Mouse (Mus musculus): ENCODE measurements at regions not wholly inside any gene's neighbourhood (a gene's known extent, or its start where the extent isn't known, plus 50 kb on each side); places are given as distances from the start of the nearest gene placed in this dataset.

- Histone ChIP-seq H3K4me3 (ENCODE audit: low read depth, low read length) (no peak overlapping the region), H3K27ac (ENCODE audit: low read length) (no peak overlapping the region), H3K27me3 (ENCODE audit: control insufficient read depth, insufficient read depth, low read depth, low read length) (no peaks in the 10 kb centered on the region), H3K9me3 (replicated peaks; ENCODE audit: control insufficient read depth, low read length, poor library complexity, severe bottlenecking) (no peaks in the 10 kb centered on the region), H3K4me1 (ENCODE audit: control insufficient read depth, insufficient read depth, low read length) (no peaks in the 10 kb centered on the region), H3K9ac (ENCODE audit: low read depth, low read length) (no peak overlapping the region), H3K36me3 (ENCODE audit: control insufficient read depth, insufficient read depth, low read length) (no peaks in the 10 kb centered on the region), H3K4me2 (ENCODE audit: low read length) (no peak overlapping the region)
- 98% methylated on average over 1 of the region's 1 CpGs for WGBS
- ATAC-seq = no peak
Measured at GRCm38 (mm10) chr4:95284696-95285095, 232.7 kb upstream of the Jun start.

GRCm38 (mm10) chr4:95290321-95290720 lies 238.3 kb upstream of the Jun start:
- no peak overlapping the region for H3K9ac ChIP-seq (ENCODE audit: low read depth, low read length)
- H3K27ac ChIP-seq (ENCODE audit: low read length) = no peak overlapping the region
- no peaks in the 10 kb centered on the region for H3K9me3 ChIP-seq (replicated peaks; ENCODE audit: control insufficient read depth, low read length, poor library complexity, severe bottlenecking)
- no peaks in the 10 kb centered on the region for H3K4me1 ChIP-seq (ENCODE audit: control insufficient read depth, insufficient read depth, low read length)
- no peak overlapping the region for H3K4me2 ChIP-seq (ENCODE audit: low read length)
- no peaks in the 10 kb centered on the region for H3K36me3 ChIP-seq (ENCODE audit: control insufficient read depth, insufficient read depth, low read length)
- WGBS = 63% methylated on average over 4 of the region's 4 CpGs
- no peak for ATAC-seq
- no peaks in the 10 kb centered on the region for H3K27me3 ChIP-seq (ENCODE audit: control insufficient read depth, insufficient read depth, low read depth, low read length)
- H3K4me3 ChIP-seq (ENCODE audit: low read depth, low read length) = no peak overlapping the region

- no peak overlapping the region for H3K27ac ChIP-seq (ENCODE audit: low read length)
- no peak for ATAC-seq
- no peaks in the 10 kb centered on the region for H3K36me3 ChIP-seq (ENCODE audit: control insufficient read depth, insufficient read depth, low read length)
- H3K9me3 ChIP-seq (replicated peaks; ENCODE audit: control insufficient read depth, low read length, poor library complexity, severe bottlenecking) = no peaks in the 10 kb centered on the region
- H3K4me2 ChIP-seq (ENCODE audit: low read length) = no peak overlapping the region
- 49% methylated on average over 4 of the region's 4 CpGs for WGBS
- H3K4me3 ChIP-seq (ENCODE audit: low read depth, low read length) = no peak overlapping the region
- H3K4me1 ChIP-seq (ENCODE audit: control insufficient read depth, insufficient read depth, low read length) = no peaks in the 10 kb centered on the region
- no peaks in the 10 kb centered on the region for H3K27me3 ChIP-seq (ENCODE audit: control insufficient read depth, insufficient read depth, low read depth, low read length)
- H3K9ac ChIP-seq (ENCODE audit: low read depth, low read length) = no peak overlapping the region
Measured at GRCm38 (mm10) chr4:95294110-95294509, 242.1 kb upstream of the Jun start.

GRCm38 (mm10) chr4:95301907-95302306 lies 249.9 kb upstream of the Jun start:
- Histone ChIP-seq H3K9me3 (replicated peaks; ENCODE audit: control insufficient read depth, low read length, poor library complexity, severe bottlenecking) (no peaks in the 10 kb centered on the region), H3K27ac (ENCODE audit: low read length) (no peak overlapping the region), H3K27me3 (ENCODE audit: control insufficient read depth, insufficient read depth, low read depth, low read length) (no peaks in the 10 kb centered on the region), H3K4me3 (ENCODE audit: low read depth, low read length) (no peak overlapping the region), H3K4me2 (ENCODE audit: low read length) (no peak overlapping the region), H3K9ac (ENCODE audit: low read depth, low read length) (no peak overlapping the region), H3K4me1 (ENCODE audit: control insufficient read depth, insufficient read depth, low read length) (no peaks in the 10 kb centered on the region), H3K36me3 (ENCODE audit: control insufficient read depth, insufficient read depth, low read length) (no peaks in the 10 kb centered on the region)
- 100% methylated on average over 2 of the region's 2 CpGs for whole genome bisulfite sequencing
- no peak for ATAC-seq

GRCm38 (mm10) chr4:95303337-95303736 lies 251.3 kb upstream of the Jun start:
- Histone ChIP-seq H3K4me1 (ENCODE audit: control insufficient read depth, insufficient read depth, low read length) (no peaks in the 10 kb centered on the region), H3K27ac (ENCODE audit: low read length) (no peak overlapping the region), H3K27me3 (ENCODE audit: control insufficient read depth, insufficient read depth, low read depth, low read length) (no peaks in the 10 kb centered on the region), H3K9me3 (replicated peaks; ENCODE audit: control insufficient read depth, low read length, poor library complexity, severe bottlenecking) (no peaks in the 10 kb centered on the region), H3K4me2 (ENCODE audit: low read length) (no peak overlapping the region), H3K4me3 (ENCODE audit: low read depth, low read length) (no peak overlapping the region), H3K9ac (ENCODE audit: low read depth, low read length) (no peak overlapping the region), H3K36me3 (ENCODE audit: control insufficient read depth, insufficient read depth, low read length) (no peaks in the 10 kb centered on the region)
- ATAC-seq = no peak
- 14% methylated on average over 2 of the region's 2 CpGs for WGBS

GRCm38 (mm10) chr4:95304006-95304405 lies 252.0 kb upstream of the Jun start:
- no peak overlapping the region for H3K4me2 ChIP-seq (ENCODE audit: low read length)
- H3K27ac ChIP-seq (ENCODE audit: low read length) = no peak overlapping the region
- no peak for ATAC-seq
- H3K4me1 ChIP-seq (ENCODE audit: control insufficient read depth, insufficient read depth, low read length) = no peaks in the 10 kb centered on the region
- no peak overlapping the region for H3K9ac ChIP-seq (ENCODE audit: low read depth, low read length)
- 83% methylated on average over 1 of the region's 1 CpGs for WGBS
- no peaks in the 10 kb centered on the region for H3K9me3 ChIP-seq (replicated peaks; ENCODE audit: control insufficient read depth, low read length, poor library complexity, severe bottlenecking)
- no peak overlapping the region for H3K4me3 ChIP-seq (ENCODE audit: low read depth, low read length)
- H3K27me3 ChIP-seq (ENCODE audit: control insufficient read depth, insufficient read depth, low read depth, low read length) = no peaks in the 10 kb centered on the region
- no peaks in the 10 kb centered on the region for H3K36me3 ChIP-seq (ENCODE audit: control insufficient read depth, insufficient read depth, low read length)

GRCm38 (mm10) chr4:95307134-95307533 lies 250.2 kb upstream of the Fggy start:
- H3K27me3 ChIP-seq (ENCODE audit: control insufficient read depth, insufficient read depth, low read depth, low read length) = no peaks in the 10 kb centered on the region
- H3K36me3 ChIP-seq (ENCODE audit: control insufficient read depth, insufficient read depth, low read length) = no peaks in the 10 kb centered on the region
- H3K4me3 ChIP-seq (ENCODE audit: low read depth, low read length) = no peak overlapping the region
- H3K27ac ChIP-seq (ENCODE audit: low read length) = no peak overlapping the region
- no peak overlapping the region for H3K9ac ChIP-seq (ENCODE audit: low read depth, low read length)
- H3K9me3 ChIP-seq (replicated peaks; ENCODE audit: control insufficient read depth, low read length, poor library complexity, severe bottlenecking) = no peaks in the 10 kb centered on the region
- WGBS = 93% methylated on average over 2 of the region's 2 CpGs
- H3K4me1 ChIP-seq (ENCODE audit: control insufficient read depth, insufficient read depth, low read length) = no peaks in the 10 kb centered on the region
- H3K4me2 ChIP-seq (ENCODE audit: low read length) = no peak overlapping the region
- no peak for ATAC-seq

- Histone ChIP-seq H3K4me2 (ENCODE audit: low read length) (no peak overlapping the region), H3K9me3 (replicated peaks; ENCODE audit: control insufficient read depth, low read length, poor library complexity, severe bottlenecking) (no peaks in the 10 kb centered on the region), H3K4me1 (ENCODE audit: control insufficient read depth, insufficient read depth, low read length) (no peaks in the 10 kb centered on the region), H3K27me3 (ENCODE audit: control insufficient read depth, insufficient read depth, low read depth, low read length) (no peaks in the 10 kb centered on the region), H3K27ac (ENCODE audit: low read length) (no peak overlapping the region), H3K4me3 (ENCODE audit: low read depth, low read length) (no peak overlapping the region), H3K36me3 (ENCODE audit: control insufficient read depth, insufficient read depth, low read length) (no peaks in the 10 kb centered on the region), H3K9ac (ENCODE audit: low read depth, low read length) (no peak overlapping the region)
- ATAC-seq = no peak
- WGBS = 73% methylated on average over 5 of the region's 5 CpGs
Measured at GRCm38 (mm10) chr4:95308469-95308895, 248.8 kb upstream of the Fggy start.

- Histone ChIP-seq H3K9me3 (replicated peaks; ENCODE audit: control insufficient read depth, low read length, poor library complexity, severe bottlenecking) (no peaks in the 10 kb centered on the region), H3K4me1 (ENCODE audit: control insufficient read depth, insufficient read depth, low read length) (no peaks in the 10 kb centered on the region), H3K4me2 (ENCODE audit: low read length) (no peak overlapping the region), H3K4me3 (ENCODE audit: low read depth, low read length) (no peak overlapping the region), H3K9ac (ENCODE audit: low read depth, low read length) (no peak overlapping the region), H3K36me3 (ENCODE audit: control insufficient read depth, insufficient read depth, low read length) (no peaks in the 10 kb centered on the region), H3K27me3 (ENCODE audit: control insufficient read depth, insufficient read depth, low read depth, low read length) (no peaks in the 10 kb centered on the region), H3K27ac (ENCODE audit: low read length) (no peak overlapping the region)
- ATAC-seq = no peak
- 86% methylated on average over 6 of the region's 6 CpGs for WGBS
Measured at GRCm38 (mm10) chr4:95310410-95310809, 246.9 kb upstream of the Fggy start.

- Histone ChIP-seq H3K4me2 (ENCODE audit: low read length) (no peak overlapping the region), H3K9ac (ENCODE audit: low read depth, low read length) (no peak overlapping the region), H3K9me3 (replicated peaks; ENCODE audit: control insufficient read depth, low read length, poor library complexity, severe bottlenecking) (no peaks in the 10 kb centered on the region), H3K4me1 (ENCODE audit: control insufficient read depth, insufficient read depth, low read length) (peaks cover 6% of the 10 kb centered on the region; the same call in 1 of the 2 replicates), H3K27me3 (ENCODE audit: control insufficient read depth, insufficient read depth, low read depth, low read length) (no peaks in the 10 kb centered on the region), H3K27ac (ENCODE audit: low read length) (no peak overlapping the region), H3K36me3 (ENCODE audit: control insufficient read depth, insufficient read depth, low read length) (no peaks in the 10 kb centered on the region), H3K4me3 (ENCODE audit: low read depth, low read length) (no peak overlapping the region)
- 63% methylated on average over 3 of the region's 3 CpGs for WGBS
- no peak for ATAC-seq
Measured at GRCm38 (mm10) chr4:95317821-95318290, 239.5 kb upstream of the Fggy start.
